Mouse (Mus musculus): ENCODE data around the gene R3hdm4.
A peak's percentile ranks its signal among the peaks of the same experiment; 100 is the strongest.

R3hdm4 gene

DNA sequence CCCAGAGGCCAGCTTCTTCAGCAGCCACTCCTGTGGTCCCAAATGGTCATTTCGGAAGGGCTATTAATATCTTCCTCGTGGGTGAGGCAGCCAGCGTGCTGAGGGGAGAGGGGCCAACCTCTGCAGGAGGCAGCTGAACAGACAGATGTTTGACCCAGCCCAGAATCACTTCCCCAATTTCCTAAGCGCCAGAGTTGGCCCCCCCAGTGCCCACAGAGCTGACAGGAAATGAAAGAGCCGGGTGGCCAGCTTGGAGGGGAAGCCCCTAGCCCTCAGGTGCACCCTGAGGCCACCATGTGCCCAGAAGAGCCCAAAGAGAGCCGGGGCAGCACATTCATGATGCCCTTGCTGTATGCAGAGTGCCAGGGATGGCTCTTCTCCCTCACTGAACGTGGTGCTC is 19.7 kb upstream of the R3hdm4 start:
- no peak for DNase-seq

DNA sequence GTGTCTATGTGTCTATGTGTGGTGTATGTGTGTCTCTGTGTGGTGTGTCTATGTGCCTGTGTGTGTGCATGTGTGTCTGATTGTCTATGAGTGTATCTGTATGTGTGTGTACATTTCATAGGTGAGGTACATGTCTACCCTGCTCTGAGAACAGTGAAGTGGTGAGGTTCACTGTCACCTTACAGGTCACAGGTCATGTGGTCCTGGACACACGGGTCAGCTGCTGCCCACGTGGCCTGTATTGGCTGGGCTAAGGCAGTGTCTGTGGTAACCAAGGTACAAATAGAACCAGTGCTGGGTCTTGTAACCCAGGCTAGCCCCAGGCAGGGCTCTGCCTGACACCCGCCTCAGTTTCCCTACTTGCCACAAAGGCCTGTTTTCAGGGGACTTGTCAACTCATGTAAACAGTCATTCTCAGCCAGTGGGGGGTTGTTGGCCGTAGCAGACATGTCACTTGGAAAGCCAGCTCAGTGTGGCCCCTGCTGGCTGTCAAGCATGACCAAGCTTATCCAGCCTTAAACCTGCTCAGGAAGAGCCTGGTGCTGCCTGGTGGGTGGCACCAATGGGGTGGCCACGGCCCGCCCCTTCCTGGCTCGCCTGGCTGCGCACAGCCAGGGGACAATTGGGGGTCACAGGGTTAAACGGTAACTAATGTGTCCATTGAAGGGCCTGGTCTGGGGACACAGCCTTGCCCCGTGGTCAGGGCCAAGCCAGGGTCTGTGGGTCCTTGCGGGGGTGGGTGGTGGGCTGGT is 16.9 kb upstream of the R3hdm4 start:
- DNase-seq, result no peak

DNA sequence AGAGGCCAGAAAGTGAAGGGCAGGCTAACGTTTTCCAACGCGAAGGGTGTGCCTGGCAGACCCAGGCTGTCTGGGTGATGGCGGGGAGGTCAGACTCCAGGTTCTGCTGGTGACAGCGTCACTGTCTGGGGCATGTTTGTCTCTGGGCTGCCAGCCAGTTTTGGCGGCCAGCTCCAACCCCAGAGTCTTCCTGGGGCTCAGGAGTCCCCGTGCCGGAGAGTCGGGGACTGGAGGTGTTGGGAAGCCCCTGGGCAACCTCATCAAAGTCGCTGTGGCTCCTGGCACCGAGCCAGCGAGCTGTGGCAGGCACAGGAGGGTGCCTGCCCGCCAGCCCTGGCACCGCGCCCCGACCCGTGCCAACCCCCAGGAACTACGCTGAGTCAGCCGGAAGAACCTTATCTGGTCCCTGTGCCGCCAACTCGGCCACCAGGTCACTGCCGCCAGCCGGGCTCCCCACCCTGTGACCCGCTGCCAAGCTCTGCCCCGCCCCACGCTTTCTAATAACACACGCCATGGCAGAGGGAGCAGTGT is 16.0 kb upstream of the R3hdm4 start:
- DNase-seq, result peak; percentile 43 to 54

DNA sequence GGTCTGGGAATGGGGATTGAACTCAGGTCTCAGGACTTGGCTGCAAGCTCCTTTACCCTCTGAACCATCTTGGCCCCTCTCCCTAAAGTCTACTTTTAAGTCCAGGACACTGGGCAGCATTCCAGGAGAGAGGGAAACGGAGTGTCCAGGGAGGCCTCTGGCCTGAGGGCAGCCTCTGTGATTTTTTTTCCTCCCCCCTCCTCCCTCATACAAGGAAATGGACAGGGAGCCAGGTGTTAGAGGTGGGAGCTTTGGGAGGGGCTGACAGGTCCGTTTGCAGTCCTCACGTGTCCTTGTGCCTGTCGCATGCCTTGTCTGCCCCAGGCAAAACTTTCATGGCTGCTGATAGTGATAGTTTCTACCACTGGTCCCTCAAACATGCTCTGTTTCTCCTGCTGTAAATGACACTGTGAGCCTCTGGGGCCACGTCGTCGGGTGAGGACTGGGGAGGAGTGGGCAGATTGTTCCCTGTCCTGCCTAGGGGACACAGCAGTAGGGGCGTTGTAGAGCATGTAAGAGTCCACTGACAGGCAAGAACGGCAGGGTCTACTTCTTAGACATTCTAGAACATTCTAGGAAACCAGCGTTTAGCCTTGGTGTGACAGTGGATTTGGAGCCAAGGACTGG is 15.4 kb upstream of the R3hdm4 start:
- no peak for DNase-seq

DNA sequence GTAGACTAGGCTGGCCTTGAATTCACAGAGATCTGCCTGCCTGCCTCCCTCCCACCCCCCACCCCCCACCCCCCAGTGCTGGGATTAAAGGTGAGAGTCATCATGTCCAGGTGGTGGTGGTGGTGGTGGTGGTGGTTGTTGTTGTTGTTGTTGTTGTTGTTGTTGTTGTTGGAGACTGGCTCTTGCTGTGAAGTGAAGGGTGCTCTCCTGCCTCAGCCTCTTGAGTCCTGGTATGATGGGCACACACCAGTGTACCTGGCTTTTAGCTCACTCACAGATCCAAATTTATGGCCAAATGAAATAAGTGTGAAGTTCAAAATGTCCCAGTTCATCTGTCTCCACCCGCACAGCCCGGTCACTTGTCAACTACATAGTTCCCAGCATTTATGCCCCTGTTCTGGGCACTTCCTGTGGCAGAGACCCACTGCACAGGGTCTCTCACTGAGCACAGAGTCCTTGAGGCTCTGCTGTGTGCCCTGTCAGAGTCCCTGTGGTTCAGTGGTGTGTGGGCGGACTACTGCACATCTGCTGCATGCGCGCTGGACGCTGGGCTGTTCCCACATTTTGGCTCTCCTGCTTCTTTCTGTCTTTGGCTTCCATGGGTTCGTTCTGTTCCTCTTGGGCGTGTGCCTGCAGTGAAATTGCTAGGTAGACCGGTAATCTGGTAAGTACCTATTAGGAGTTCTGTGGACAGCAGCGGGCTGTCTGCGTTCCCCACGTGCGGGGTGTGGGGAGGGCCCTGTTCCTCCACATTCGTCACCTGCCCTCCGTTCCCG is 14.0 kb upstream of the R3hdm4 start:
- no peak for DNase-seq

DNA sequence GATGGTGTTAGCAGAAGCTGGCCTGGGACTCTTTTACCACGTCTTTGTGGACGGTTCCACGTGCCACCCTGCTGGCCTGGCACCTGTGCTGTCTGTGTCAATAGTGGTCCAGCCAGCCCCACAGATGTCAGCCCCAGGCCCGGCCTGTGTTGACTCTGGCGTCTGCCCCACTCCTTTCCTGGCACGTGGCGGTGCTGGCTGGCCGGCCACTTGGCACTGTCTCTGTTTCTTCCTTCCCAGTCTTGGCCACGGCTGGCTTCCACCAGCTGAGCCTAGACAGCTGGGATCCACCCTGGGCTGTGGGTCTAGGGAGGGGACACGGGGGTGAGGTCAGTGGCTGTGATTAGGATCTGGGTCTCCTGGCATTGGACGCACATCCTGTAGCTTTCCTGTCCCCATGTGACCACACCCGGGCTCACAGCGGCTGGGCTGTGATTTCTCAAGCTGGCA is 13.3 kb upstream of the R3hdm4 start:
- no peak for DNase-seq

DNA sequence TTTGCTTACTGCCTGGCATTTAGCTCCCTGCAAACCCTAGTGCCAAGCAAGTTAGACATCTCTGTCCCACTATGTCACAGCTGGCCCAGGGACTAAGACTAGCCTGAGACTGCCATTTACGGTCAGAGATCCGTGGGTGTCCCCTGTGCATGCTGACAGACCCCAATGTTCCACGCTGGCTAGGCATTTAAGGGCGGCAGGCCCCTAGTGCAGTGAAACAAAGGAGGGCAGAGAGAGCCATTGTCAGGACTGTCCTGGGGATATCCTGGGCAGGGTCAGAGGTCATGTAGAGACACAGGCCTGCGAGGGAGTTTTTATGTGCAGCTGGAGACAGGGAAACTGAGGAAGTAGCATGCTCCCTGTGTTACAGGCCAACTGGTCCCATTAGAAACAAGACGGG is 12.9 kb upstream of the R3hdm4 start:
- DNase-seq, result no peak

DNA sequence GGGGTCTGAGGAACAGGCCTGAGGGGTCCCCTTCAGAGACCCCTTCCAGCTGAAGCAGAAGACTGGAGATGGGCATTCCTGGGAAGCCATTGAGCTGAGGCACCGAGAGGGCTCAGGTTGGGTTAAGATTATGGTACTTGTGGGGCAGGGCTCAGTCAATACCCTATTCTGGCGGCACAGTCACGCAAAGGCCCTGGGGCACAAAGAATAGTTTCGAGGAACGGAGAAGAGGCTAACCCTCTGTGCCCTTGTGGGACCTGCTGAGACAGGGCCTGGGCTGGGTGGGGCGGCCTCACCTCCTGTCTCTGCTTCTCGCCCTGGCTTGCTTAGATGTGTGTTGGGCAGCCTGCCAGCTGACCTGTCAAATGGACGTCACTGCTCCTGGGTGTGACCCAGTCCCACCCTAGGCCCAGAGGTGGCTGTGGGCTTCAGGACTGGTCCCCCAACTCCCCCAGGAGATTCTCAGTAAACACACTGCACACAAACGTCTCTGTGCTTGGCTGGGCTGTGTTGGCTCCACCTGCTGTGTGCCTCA is 12.2 kb upstream of the R3hdm4 start:
- no peak for DNase-seq

DNA sequence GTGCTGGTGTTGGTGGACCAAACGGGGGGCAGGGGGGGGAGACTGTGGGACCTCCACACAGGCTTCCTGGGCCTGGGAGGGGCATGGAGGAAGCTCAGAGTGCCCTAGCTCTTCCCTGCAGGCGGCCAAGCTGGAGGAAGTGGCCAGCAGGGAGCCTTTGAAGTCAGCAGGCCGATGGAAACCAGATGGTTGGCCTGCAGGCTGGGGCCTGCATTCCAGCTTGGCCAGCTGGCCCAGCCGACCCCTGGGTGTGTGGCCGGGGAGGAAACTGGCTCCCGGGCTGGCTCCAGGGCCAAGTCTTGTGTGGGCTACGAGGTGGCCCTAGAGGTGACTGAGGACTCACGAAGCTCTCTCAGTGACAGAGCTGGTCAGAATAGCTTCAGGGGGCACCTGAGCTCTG is 11.7 kb upstream of the R3hdm4 start:
- DNase-seq, result no peak

DNA sequence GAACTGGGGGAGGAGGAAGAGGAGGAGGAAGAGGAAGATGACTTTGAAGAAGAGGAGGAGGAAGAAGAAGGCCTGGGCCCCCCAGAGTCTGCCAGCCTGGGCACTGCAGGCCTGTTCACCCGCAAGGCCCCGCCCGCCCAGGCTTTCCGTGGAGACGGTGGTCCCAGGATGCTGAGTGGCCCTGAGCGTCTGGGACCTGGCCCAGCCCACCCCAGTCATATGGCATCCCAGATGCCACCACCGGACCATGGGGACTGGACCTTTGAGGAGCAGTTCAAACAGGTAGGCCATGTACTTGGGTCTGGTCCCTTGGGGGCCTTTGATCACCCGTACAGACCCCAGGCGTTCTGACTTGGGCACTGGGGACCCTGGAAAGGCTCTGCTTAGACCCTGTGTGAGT is 10.8 kb upstream of the R3hdm4 start:
- DNase-seq, result no peak

DNA sequence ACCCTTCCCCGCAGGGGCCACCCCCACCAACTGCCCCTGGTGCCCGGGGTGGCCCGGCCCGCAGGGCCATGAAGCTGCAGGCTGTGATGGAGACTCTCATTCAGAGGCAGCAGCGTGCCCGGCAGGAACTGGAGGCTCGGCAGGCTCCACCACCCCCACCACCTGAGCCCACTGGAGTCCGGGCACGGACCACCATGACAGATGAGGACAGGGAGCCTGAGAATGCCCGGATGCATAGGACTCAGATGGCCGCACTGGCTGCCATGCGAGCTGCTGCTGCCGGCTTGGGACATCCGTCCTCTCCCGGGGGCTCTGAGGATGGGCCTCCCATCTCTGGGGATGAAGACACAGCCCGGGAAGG is 9.8 kb upstream of the R3hdm4 start:
- no peak for DNase-seq

DNA sequence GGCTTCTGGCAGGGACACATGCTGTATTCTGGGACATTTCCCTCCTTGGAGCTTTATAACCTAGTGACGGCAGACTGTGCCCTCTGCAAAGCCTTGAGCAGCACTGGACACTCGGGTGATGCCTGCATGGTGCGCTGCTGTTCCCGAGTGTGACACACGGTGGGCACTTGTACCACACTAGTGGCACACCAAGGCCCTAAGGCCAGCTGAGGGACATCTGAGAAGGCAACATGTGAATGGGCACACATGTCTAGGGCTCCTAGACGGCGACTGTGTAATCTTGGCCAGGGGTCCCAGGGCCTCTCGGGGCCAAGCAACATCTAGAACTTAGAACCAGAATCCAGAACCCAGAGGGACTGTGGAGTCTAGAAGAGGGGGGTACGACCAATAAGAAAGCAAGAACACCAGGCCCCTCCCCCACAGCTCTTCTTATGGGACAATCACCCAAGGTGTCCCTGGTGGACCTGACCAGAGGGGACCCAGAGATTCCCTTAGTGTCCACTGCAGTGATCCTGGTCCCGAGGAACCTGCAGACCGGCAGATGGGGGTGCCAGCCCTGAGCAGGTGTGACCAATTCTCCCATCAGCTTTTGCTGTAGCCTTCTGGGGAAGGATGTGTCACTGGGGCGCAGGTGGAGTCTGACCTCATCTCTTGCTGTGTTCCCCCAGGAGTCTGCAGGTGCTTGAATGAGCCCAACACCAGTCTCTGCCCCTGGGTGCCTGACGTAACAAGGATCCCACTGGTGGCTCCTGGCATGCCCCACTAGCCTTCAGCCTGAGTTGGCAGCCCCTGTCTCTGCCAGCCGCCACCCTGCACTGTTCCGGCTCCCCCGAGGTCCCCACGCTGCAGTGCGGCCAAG is 9.2 kb upstream of the R3hdm4 start:
- no peak for DNase-seq

DNA sequence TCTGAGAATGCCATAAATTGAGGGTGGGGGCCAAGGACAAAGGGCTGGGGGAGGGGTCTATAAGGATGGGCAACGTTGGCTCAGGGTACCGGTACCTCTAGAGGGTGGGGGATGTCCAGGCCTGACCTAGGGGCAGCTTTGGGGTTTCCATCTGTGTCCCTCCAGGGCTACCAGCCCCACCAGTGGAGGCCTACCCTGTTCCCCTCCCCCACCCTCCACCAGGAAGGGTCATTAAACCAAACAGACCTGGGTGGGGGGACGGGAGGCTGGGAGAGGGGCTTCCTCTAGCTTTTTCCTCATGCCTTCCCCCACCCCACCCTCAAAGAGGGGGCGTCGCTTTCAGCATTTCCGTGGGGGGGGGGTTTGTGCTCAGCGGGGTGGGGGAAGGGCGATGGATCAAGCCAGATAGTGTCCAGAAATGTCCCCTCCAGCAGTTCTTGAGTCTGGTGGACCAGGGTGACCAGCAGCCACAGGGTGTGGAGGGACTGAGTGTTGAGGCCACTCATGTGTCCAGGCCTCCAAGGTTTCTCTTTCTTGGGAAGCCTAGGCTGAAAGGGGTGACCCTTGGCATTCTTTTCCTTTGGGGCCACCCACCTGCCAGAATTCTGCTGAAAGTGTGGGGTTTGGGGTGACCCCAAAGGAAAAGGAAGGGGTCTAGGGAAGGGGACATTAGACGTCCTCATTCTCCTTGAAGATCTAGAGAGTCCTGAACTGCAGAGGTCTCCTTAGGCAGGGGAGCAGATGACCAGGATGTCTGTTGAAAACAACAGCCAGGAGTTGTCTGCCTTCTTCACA is 8.1 kb upstream of the R3hdm4 start:
- no peak for DNase-seq

DNA sequence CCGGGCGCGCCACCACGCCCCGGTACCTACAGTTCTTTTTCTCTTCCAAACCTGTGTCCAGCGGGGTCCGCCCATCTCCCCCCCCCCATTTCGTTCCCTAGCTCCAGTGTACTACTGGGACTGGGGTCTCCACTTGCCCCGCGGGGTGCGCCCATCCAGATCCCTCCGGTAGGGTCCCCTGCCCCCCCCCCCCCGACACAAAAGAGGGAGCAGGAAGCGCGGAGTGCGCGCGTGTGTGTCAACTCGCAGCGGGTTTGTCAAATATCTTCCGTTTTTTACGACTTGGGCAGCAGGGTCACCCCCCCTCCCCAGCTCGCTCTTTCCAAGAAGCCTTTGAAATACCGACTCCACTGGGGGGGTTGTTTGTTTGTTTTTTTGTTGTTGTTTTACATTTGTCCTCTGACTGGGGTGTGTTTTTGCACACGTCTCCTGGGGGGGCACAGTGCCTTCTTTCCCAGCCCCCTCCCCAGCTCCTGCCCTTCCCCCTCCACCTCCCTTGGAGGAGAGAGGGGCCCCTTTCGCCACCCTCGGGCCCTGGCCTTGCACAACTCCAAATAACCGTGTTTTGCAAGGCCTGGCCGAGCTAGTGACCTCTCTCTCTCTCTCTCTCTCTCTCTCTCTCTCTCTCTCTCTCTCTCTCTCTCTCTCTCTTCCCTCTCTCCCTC is 7.2 kb upstream of the R3hdm4 start:
- no peak for DNase-seq

DNA sequence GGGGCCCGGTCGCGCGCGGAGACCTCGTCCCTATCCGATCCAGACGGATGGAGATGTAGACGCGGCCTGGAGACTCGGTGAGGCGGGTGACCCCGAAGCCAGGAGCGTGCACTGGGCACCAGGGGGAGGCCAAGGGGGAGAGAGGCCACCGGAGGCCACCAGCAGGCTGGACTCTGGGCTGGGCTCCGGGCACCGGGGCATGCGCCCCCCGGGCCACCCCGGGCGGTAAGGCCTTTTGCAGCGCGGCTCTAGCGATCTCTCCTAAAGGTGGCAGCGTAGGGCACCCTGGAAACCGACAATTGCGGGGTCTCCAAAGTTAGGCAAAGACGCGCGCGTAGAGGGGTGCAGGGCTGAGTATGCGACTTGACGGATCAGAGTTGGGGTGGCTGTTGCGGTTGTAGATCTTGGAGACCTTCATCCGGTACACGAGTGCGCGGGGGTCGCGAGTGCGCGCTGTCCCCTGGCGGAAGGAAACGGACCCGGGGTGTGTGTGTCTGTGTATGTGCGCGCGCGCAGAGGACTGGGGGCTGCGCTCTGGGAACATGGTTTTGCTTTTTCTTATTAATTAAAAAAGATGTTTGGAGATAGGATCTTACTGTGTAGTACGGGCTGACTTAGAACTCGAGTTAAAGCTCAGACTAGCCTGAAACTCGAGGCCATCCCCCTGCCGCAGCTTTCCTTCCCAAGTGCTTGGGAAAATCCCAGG is 6.5 kb upstream of the R3hdm4 start:
- DNase-seq, result peak; percentile 75 to 82

DNA sequence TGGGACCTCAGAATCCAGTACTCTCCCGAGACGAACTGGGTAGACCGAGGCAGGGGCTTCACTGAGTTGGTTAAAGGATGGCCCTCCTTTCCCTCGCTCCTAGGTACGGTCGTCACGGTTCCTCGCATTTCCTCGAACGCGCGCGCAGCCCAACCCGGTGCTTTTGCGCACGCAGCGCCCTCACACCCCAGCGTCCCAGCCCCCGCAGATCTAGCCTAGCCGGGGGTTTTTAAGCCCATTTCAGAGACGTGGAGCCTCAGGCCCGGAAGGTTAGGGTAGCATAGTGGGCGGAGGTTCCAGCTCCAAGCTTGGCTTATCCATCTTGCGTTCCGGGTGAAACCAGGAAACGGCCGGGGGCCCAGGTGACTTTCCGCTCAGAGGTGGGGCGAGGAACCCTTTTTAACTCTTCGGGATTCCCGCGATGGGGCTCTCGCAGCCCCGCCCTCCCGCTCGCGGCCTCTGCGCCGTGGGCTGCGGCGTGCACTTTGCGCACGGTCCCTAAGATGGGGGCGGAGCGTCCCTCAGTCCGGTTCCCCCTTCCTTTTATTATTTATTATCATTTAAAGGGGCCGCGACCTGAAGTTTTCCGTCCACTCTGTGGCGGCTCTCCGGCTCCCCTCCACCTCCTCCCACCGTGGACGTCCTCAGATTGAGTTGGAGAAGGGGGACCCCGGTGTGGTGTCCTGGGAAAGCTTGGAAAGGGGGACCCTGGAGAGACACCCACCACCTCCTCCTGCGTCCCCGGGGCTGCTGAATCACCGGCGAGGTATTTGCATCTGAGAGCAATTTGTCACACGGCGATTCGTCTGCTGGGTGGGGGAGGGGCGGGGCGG is 5.7 kb upstream of the R3hdm4 start, which contains the start of gene Arid3a:
Arid3a (plus strand) TSS at position 553 of the 833 bp plus-strand sequence.
- DNase-seq, result peak; percentile 79 to 85

DNA sequence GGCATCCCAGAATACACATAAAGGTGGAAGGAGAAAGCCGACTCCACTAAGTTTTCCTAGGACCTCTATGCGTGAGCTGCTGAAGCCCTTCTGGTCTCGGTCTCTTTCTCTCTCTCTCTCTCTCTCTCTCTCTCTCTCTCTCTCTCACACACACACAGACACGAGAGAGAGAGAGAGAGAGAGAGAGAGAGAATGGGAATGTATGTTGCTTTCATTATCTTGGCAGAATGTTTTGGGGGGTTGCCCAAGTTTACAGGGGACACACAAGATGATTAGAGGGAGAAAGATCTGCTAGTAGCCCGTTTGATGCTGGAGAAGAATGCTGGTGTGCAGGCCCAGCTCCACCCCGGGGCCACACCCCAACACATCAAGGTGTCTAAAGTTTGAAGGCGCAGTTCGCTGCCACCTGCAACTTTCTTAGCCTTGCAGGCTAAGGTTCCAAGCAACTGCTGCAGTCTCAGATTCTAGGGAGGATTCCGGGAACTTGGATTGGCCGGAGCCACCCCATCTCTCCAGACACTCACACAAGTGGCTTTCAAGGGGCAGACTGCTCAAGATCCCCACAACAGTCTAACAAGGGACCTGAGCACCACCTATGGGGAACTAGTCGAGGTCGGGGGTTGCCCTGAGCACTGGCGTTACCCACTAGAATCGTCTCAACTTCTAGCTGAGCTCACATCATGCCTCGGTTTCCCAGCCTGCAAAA is 4.9 kb upstream of the R3hdm4 start:
- DNase-seq, result no peak

DNA sequence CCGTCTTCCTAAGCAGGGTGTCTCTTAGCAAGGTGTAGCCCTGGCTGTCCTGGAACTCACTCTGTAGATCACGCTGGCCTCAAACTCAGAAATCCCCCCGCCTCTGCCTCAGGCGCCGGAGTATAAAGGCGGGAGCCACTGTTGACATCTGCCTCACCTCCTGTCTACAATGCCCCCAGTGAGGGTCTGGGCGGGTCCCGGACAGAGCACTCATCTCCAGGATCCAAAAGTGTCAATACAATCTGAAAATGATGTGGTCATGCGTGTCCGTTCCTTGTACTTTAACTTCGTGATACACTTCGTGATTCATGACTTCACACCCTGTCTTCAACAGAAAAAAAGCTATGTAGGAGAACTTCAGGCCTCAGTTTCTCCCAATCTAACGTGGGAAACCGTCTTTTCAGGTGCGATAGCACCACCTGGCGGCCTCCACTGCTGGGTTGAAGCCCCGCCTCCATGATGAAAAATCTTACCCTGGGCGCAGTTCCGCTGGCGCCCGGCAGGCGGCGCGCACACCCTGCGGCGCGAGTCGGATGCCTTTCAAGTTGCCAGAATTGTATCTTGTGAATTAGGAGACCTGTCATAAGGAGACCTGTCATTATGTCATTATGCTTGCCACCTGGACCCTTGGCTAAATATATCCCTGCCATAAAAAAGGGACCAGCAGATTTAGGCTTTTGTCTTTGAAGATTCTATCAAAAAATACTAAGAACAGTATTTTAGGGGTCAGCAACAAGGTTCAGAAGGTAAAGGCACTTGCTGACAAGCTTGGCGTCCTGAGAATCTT is 4.2 kb upstream of the R3hdm4 start:
- peak; percentile 80 to 82 for DNase-seq
